Mouse (Mus musculus): Measurements from ENCODE around the gene Cabp1.

Cabp1 gene

DNA sequence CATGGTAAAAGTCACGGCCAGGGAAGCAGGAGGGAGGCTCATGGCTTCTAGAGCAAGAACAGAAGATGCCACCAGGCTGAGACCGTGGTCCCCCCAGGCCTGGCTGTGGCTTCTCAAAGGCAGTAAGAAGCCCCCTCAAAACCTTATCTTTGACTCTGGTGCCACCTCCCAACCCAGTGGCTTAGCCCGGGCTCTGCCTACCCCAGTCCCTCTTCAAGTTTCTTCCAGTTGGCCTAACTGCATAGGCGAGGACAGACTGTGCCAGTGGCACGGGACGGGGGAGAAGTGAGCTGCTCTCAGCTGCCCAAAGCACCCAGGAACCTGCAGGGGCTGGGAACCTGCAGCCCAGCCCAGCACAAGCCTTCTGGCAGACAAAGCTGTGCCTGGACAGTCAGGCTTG lies 69.5 kb downstream of the Cabp1 start:
- DNase-seq: no peak

DNA sequence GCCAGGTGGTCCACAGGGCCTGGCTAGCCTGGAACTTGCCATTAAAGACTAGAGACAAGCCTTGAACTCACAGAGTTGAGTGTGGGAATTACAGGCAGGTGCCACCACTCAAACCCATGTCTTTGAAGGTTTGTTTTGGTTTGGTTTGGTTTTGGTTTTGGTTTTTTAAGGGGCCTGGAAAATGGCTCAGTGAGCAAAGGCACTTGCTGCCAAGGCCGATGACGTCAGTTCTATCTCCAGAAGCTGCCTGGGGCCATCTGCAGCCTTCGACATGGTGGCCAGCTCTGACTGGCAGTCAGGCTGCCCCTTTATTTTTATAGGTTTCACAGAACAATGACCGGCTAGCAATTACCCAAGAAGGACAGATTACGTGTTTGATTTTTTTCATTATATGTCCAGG lies 73.2 kb downstream of the Cabp1 start:
- peak; percentile 70 for DNase-seq

DNA sequence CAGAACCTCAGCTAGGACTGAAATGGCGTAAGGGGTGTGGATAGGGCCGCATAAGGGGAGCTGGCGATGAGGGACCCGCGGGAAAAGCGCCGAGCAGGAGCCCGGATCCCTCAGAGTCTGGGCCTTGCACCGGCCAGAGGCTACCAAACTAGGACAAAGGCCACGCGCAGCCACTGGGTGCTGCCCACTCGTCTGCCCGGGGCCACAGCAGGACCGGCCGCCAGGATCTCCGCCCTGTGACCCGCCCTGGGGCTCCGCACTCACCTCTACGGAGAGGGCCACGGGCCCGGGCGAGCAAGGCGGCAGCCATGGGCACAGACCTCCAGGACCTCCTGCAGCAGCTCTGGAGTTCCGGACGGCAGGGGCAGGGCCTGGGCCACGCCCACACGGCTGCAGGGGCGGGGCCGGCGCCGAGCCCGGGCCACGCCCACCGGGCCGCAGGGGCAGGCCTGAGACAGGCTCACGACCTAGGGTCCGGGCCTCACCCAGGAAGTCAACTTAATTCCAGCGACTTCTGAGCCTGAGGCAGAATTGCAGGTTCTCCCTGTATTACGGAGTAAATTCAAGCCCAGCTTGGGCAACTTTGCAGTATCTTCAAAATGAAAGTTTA lies 75.1 kb downstream of the Cabp1 start, which contains the start of gene Acads:
Gene Acads, minus strand, starts transcription at position 386 of the 610 bp plus-strand sequence.
- peak; percentile 68 for DNase-seq
